Mouse (Mus musculus): ENCODE results near the gene Nr2f6. TPM values are rescaled to one million over a fixed set of nuclear protein-coding genes. Genes with fewer than 3 reads are reported as not detected.

Nr2f6 gene
- polyA plus RNA-seq, 1 experiment: 20.8 TPM

DNA sequence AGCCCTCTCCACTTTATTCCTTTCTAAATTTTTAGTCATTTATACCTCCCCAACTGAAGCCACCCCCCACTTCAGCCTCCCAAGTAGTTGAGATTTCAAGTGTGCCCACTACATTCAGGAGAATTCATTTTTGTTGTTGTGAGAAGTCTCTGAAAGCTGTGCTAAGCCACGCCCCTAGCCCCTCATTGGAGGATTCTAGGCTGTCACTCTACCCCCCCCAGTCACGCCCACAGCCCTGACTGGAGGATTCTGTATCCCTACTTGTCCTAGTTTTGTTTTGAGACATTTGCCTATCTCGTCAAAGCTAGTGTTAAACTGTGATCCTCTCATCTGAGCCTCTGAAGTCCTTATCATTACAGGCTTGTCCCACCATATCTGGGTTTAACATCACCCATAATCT, 11.1 kb upstream of the Nr2f6 start:
- peaks cover 4% of the 10 kb centered on the region for H3K36me3 ChIP-seq (replicated peaks; ENCODE audit: low read length)
- TF ChIP-seq FLI1 (IDR thresholded peaks at IDR 0.05; ENCODE audit: low read length) (no peak), GATA1 (IDR thresholded peaks at IDR 0.05; ENCODE audit: borderline replicate concordance, low read length) (no peak)
- peaks cover 48% of the 10 kb centered on the region for H3K4me1 ChIP-seq
- peaks cover 9% of the 10 kb centered on the region; the same call in 1 of the 2 replicates for H3K9me3 ChIP-seq
- H3K4me3 ChIP-seq (replicated peaks): no peak overlapping the region
- H3K27me3 ChIP-seq (replicated peaks): peaks cover 19% of the 10 kb centered on the region

DNA sequence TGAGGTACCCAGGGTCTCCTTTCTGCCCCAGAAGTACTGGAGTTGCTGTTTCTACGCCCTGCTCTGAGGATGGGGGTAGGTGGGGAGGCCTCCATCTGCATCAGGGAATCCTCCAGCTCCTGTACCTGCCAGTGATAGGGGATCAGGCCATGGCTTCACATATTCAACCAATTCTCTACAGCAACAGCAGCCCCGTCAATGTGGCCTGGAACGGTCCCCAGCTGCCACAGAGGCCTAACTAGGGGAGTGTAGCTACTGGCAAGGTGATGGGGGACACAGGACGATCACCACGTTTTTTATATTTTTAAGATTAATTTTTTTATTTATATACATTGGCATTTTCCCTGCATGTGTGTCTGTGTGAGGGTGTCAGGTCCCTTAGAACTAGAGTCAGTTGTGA, 10.6 kb upstream of the Nr2f6 start:
- Histone ChIP-seq H3K9me3 (peaks cover 9% of the 10 kb centered on the region; the same call in 1 of the 2 replicates), H3K36me3 (replicated peaks; ENCODE audit: low read length) (no peaks in the 10 kb centered on the region), H3K4me1 (peaks cover 46% of the 10 kb centered on the region), H3K27me3 (replicated peaks) (peaks cover 19% of the 10 kb centered on the region), H3K4me3 (replicated peaks) (no peak overlapping the region)
- TF ChIP-seq FLI1 (IDR thresholded peaks at IDR 0.05; ENCODE audit: low read length): no peak

DNA sequence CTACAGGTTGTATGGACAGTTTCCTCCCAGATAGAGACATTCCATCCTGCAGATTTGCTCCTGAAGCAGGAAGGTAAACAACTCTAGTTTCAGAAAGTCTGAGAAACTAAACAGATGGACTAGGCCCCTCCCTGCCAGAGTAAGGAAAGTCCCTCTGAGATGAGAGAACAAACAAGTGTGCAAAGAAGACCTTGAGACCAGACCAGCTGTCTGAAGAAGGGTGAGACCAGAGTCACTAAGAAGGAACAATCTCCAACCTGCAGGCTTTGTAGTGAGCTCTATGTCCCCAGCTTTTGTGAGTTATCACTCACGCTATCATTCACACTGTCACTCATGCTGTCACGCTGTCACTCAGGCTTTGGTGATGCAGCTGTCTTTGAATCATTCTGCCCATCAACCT, 9.9 kb upstream of the Nr2f6 start:
- H3K36me3 ChIP-seq (replicated peaks; ENCODE audit: low read length): no peaks in the 10 kb centered on the region
- H3K27me3 ChIP-seq (replicated peaks): peaks cover 23% of the 10 kb centered on the region
- peaks cover 9% of the 10 kb centered on the region; the same call in 1 of the 2 replicates for H3K9me3 ChIP-seq
- H3K4me1 ChIP-seq: peaks cover 41% of the 10 kb centered on the region
- TF ChIP-seq GATA1 (IDR thresholded peaks at IDR 0.05; ENCODE audit: borderline replicate concordance, low read length) (no peak), FLI1 (IDR thresholded peaks at IDR 0.05; ENCODE audit: low read length) (no peak)
- H3K4me3 ChIP-seq (replicated peaks): no peak overlapping the region

DNA sequence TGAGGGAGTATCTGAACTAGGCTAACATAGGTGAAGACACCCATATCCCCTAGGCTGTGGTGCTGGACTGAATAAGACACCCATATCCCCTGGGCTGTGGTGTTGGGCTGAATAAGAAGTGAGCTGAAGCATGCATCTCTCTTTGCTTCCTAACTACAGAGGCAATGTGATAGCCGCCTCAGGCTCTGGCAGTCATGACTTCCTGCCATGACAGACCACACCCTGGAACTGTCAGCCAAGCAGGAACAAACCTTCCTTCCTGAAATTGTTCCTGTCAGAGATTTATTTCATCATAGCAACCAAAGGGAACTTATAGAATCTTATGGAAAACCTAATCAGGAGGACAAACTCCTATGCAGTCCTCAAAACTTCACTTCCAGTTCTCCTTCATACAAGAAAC, 6.5 kb upstream of the Nr2f6 start:
- TF ChIP-seq GATA1 (IDR thresholded peaks at IDR 0.05; ENCODE audit: borderline replicate concordance, low read length) (no peak), FLI1 (IDR thresholded peaks at IDR 0.05; ENCODE audit: low read length) (no peak)

DNA sequence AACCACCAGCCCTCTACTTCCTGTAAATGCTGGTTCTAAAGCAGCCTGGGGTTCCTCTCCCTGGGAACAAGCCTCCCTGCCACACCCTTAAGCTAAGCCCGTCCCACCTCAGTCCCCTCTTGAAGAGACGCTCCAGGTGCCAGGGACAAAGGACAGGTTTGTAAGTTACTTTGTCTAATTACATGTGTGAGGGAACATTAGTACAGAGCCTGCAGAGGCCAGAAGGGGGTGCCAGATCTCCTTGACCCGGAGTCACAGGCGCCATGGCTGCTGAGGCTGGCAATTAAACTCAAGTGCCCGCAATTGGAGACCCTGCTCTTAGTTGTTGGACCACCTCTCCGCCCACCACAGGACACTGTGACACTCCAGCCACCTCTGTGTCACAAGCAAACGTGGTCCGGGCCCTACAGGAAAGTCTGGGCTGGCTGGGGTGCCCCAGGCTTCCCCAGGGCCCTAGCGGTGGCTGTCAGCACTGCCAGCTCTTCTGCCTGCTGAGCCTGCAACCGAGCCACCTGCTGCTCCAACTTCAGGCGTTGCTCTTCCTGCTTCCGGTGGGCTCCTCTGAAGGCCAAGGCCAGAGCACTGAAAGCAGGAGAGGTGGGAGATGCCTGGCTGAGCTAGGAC, 3.6 kb upstream of the Nr2f6 start:
- TF ChIP-seq FLI1 (IDR thresholded peaks at IDR 0.05; ENCODE audit: low read length) (no peak), GATA1 (IDR thresholded peaks at IDR 0.05; ENCODE audit: borderline replicate concordance, low read length) (no peak)
- no peaks in the 10 kb centered on the region for H3K36me3 ChIP-seq (replicated peaks; ENCODE audit: low read length)
- H3K27me3 ChIP-seq (replicated peaks): peaks cover 43% of the 10 kb centered on the region
- no peak overlapping the region for H3K4me3 ChIP-seq (replicated peaks)
- peaks cover 29% of the 10 kb centered on the region for H3K4me1 ChIP-seq
- 0 out of 2 replicates have a peak, but pooled peaks cover 4% of the 10 kb centered on the region for H3K9me3 ChIP-seq

More for the DNA sequence above, 6.5 kb upstream of the Nr2f6 start:
- peaks cover 16% of the 10 kb centered on the region for H3K4me1 ChIP-seq
- no peak overlapping the region for H3K4me3 ChIP-seq (replicated peaks)
- H3K9me3 ChIP-seq: peaks cover 4% of the 10 kb centered on the region; the same call in 1 of the 2 replicates
- peaks cover 29% of the 10 kb centered on the region for H3K27me3 ChIP-seq (replicated peaks)
- H3K36me3 ChIP-seq (replicated peaks; ENCODE audit: low read length): no peaks in the 10 kb centered on the region

DNA sequence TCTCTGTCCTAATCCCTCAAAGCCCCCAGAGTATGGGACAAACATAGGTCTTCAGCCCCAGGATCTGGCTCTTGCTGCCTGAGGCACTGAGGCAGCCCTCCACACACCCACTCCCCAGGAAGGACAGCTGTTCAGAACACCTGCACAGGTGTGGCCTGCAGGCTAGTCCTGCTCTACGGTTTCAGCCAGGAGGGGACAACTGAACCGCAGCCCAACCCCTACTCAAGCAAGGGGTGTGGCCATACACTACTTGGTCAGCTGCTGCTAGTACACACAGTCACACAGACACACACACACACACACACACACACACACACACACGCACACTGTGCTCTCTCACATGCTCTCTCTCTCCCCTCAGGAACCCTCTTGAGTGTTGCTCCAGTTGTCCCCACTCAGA, 2.1 kb upstream of the Nr2f6 start:
- H3K27me3 ChIP-seq (replicated peaks): peaks cover 51% of the 10 kb centered on the region

DNA sequence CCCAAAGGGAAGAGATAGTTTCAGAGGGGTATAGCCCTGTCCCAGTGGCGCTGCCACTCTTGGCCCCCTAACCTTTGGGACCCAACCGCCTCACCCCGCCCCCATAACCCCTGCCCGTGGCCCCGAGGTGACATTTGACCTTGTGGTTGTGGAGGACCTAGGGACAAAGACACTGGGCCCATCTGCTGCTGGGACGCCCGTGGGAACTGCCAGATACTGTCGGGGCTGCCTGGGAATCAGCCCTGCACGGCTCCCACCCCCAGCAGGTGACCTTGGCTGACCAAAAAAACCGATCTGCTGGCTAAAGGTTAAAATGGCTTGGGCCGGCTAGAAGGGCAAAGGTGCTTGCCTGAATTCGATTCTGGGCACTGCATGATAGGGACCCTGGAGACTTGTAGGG, 1.6 kb upstream of the Nr2f6 start:
- no peaks in the 10 kb centered on the region for H3K36me3 ChIP-seq (replicated peaks; ENCODE audit: low read length)
- TF ChIP-seq FLI1 (IDR thresholded peaks at IDR 0.05; ENCODE audit: low read length) (no peak), GATA1 (IDR thresholded peaks at IDR 0.05; ENCODE audit: borderline replicate concordance, low read length) (no peak)
- peaks cover 38% of the 10 kb centered on the region for H3K4me1 ChIP-seq
- H3K4me3 ChIP-seq (replicated peaks): no peak overlapping the region
- peaks cover 50% of the 10 kb centered on the region for H3K27me3 ChIP-seq (replicated peaks)
- no peaks in the 10 kb centered on the region for H3K9me3 ChIP-seq

More for the DNA sequence above, 2.1 kb upstream of the Nr2f6 start:
- TF ChIP-seq GATA1 (IDR thresholded peaks at IDR 0.05; ENCODE audit: borderline replicate concordance, low read length): no peak
- no peak for TF ChIP-seq FLI1 (IDR thresholded peaks at IDR 0.05; ENCODE audit: low read length)
- no peaks in the 10 kb centered on the region for H3K9me3 ChIP-seq
- peaks cover 41% of the 10 kb centered on the region for H3K4me1 ChIP-seq
- H3K4me3 ChIP-seq (replicated peaks): no peak overlapping the region
- H3K36me3 ChIP-seq (replicated peaks; ENCODE audit: low read length): no peaks in the 10 kb centered on the region

DNA sequence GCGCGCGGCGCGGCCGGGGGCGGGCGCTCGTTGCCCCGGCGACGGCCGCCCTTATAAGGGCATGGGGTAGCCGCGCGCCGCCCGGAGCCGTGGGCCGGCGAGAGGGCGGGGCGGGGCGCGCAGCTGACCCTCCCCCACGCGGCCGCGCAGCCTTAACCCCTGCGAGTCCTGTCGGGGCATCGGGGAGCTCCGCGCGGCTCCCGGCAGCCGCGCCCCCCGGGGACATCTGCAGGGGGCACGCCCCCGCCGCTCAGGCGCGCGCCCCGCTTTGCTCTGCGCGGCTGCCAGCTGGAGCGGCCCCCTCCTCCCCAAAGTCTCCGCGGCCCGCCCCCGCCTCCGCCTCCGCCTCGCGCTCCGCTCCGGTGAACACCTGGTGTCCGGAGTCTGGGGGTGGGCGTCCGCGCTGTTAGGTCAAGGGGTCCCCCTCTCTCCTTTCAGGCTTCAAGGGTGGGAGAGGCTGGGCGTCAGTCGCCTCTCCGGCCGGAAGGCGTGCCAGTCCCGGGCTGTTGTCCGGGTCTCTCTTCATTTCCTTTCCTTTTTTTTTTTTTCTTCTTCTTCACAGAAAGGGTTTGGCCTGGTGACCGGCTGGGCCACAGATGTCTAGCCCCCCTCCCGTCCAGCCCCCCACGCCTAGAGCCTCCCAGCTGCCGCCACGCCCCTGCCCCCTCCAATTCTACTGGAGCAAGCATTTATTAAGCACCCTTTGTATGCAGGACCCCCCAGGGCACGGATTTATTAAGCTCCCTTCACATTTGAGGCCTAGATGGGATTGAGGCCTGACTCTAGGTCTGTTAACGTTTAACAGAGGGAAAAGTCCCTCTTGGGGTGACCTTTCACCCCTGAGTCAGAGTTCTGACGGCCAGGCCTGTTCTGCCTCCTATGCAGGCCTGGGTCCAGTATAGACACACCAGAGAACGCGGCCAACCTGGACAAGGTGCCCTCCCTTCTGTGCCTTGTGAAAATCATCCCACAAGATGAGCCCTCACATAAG, 506 bp upstream of the Nr2f6 start:
- H3K4me1 ChIP-seq: peaks cover 31% of the 10 kb centered on the region
- peaks cover 10% of the 10 kb centered on the region for H3K36me3 ChIP-seq (replicated peaks; ENCODE audit: low read length)
- H3K27me3 ChIP-seq (replicated peaks): peaks cover 54% of the 10 kb centered on the region
- H3K4me3 ChIP-seq (replicated peaks): peak overlapping the region; percentile 94
- no peak for TF ChIP-seq FLI1 (IDR thresholded peaks at IDR 0.05; ENCODE audit: low read length)
- TF ChIP-seq GATA1 (IDR thresholded peaks at IDR 0.05; ENCODE audit: borderline replicate concordance, low read length): no peak
- H3K9me3 ChIP-seq: no peaks in the 10 kb centered on the region

DNA sequence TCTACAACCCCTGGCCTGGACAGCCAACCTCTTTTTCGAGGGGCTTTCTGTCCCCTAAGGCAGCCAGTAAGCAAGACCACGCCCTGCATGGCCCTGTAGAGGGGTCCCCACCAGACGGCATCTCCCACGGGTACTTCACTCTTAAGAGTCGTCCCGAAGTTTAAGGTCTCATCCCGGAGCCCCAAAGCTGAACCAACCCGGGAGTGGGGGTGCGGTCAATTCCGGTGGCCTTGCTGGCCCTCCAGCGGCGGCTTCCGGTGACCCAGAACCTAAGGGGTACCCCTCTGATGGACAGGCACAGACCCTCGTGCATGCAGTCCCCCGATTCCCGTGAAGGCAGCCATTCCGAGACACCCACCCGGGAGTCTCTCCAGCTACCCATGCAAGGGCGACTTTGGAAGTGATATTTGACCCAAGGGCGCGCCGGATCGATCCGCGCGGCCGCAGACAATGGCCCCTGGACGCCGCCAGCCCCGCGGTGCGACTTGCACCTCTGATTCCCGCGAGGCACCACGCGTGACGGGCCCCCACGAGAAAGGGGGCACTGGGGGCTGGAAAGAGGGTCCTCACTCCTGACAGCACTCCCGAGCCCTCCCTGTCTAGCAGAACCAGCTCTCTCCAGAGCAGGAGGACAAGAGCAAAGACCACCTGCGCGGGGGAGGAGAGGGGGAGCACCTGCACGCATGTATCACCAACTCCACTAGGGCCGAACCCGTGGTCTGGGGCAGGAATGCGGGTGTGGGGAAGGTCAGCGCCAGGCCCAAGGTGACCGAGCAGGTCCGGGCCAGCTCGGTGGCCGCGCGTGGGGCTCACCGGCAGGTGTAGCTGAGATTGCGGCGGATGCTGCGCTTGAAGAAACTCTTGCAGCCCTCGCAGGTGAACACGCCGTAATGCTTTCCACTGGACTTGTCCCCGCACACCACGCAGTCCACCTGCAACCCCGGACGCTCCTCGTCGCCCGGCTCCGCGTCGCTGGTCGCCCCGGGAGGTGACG, 1.3 kb downstream of the Nr2f6 start:
- Histone ChIP-seq H3K4me3 (replicated peaks) (peak overlapping the region; percentile 94), H3K36me3 (replicated peaks; ENCODE audit: low read length) (peaks cover 25% of the 10 kb centered on the region), H3K4me1 (peaks cover 49% of the 10 kb centered on the region), H3K9me3 (no peaks in the 10 kb centered on the region), H3K27me3 (replicated peaks) (peaks cover 60% of the 10 kb centered on the region)
- TF ChIP-seq FLI1 (IDR thresholded peaks at IDR 0.05; ENCODE audit: low read length) (no peak), GATA1 (IDR thresholded peaks at IDR 0.05; ENCODE audit: borderline replicate concordance, low read length) (no peak)

Data from megakaryocyte, embryonic 14.5 days (primary cell).